Mouse (Mus musculus): ENCODE results near the gene Srf. TPM values are rescaled to one million over a fixed set of nuclear protein-coding genes. Genes with fewer than 3 reads are reported as not detected.

Srf gene
- 5.9 and 7.7 TPM in 2 replicates for polyA plus RNA-seq (2014; fragmentation: Nextera tagmentation; extraction: Ambion mirVana)

DNA sequence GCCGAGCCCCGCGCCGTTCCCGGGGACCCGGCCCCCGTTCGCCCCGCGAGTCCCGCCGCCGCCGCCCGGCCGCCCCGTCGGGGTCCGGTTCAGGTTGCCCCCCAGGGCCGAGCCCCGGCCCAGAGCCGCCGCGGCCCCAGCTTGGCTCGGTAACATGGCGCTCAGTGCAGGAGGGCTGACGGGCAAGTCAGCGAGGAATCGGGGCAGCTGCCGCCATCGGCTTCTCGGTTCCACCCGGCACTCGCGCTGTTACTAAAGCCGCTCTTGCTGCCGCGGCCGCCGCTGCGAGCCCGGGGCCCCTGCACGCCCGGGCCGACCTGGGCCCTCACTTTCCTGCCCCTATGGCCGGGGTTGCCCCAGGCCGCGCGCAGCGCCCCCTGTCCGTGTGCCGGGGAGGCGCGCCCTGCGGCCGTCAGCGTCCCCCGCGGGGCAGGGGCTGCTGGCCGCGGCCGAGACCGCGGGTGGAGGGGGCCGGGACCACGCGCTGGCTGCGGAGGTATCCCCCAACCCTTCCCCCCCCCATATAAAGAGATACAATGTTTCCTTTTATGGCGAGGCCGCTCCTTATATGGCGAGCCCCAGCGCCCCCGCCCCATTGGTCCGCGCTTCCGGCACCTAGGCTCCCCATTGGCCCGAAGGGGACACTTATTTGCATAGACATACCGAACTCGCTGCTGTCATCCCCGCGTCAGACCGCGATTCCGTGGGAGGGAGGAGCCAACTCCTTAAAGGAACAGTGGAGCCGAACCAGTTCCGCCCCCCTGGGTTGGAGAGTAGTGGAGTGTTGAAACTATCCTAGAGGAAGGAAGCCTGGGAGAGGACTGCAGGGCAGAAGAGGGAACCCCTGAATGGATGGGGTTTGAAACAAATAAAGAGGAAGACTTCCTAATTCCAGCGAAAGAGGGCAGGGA, at the start of gene Srf:
TSS of gene Srf (minus strand) at position 503 of the 911 bp plus-strand sequence.
- WGBS, result 0% methylated on average over 78 of the region's 87 CpGs
- Histone ChIP-seq H3K9ac (ENCODE audit: low read length) (peak within 1 kb of the TSS; percentile 96), H3K4me2 (ENCODE audit: low read depth) (peak within 1 kb of the TSS; percentile 89), H3K9me3 (ENCODE audit: control insufficient read depth, low read length) (no peaks in the 10 kb centered on the region), H3K36me3 (ENCODE audit: control insufficient read depth, insufficient read depth, low read length) (no peaks in the 10 kb centered on the region; the same call in none of the 2 replicates), H3K27ac (ENCODE audit: low read depth, low read length) (peak within 1 kb of the TSS; percentile 86), H3K4me1 (ENCODE audit: control insufficient read depth, insufficient read depth, low read length) (peaks cover 22% of the 10 kb centered on the region), H3K27me3 (ENCODE audit: control insufficient read depth, insufficient read depth, low read length) (no peaks in the 10 kb centered on the region), H3K4me3 (ENCODE audit: low read depth, low read length) (peak within 1 kb of the TSS; percentile 96)
- peak; percentile 98 for DNase-seq (ENCODE audit: low spot score)
- peak; percentile 92 for ATAC-seq (ENCODE audit: insufficient read depth, low FRiP score, low TSS enrichment)

- DNase-seq (ENCODE audit: low spot score) (no peak), ATAC-seq (ENCODE audit: insufficient read depth, low FRiP score, low TSS enrichment) (no peak)
- H3K9ac ChIP-seq (ENCODE audit: low read length), result no peak overlapping the region
These were observed 49.2 kb upstream of the Srf start for GRCm38 (mm10) chr17:46605126-46605525.

DNA sequence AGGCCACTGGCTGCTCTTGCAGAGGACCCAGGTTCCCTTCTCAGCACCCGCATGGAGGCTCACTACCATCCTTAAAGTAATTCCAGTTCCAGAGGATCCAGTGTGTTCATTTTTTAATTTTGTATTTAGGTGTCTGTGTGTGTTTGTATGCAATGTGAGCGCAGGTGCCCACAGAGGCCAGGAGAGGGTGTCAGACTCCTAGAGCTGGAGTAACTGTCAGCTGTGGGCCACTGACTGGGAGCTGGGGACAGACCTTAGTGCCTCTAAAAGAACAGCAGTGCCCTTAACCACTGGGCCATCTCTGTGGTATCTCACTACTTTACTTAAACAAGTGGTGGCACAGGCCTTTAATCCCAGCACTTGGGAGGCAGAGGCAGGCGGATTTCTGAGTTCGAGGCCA, 47.3 kb upstream of the Srf start:
- H3K4me2 ChIP-seq (ENCODE audit: low read depth), result no peak overlapping the region
- no peak overlapping the region for H3K4me3 ChIP-seq (ENCODE audit: low read depth, low read length)
- H3K27ac ChIP-seq (ENCODE audit: low read depth, low read length), result no peak overlapping the region
- 94% methylated on average over 4 of the region's 4 CpGs for WGBS
- DNase-seq (ENCODE audit: low spot score) (no peak), ATAC-seq (ENCODE audit: insufficient read depth, low FRiP score, low TSS enrichment) (no peak)
- H3K9me3 ChIP-seq (ENCODE audit: control insufficient read depth, low read length), result no peaks in the 10 kb centered on the region
- no peaks in the 10 kb centered on the region for H3K36me3 ChIP-seq (ENCODE audit: control insufficient read depth, insufficient read depth, low read length)
- H3K9ac ChIP-seq (ENCODE audit: low read length), result no peak overlapping the region
- no peaks in the 10 kb centered on the region for H3K27me3 ChIP-seq (ENCODE audit: control insufficient read depth, insufficient read depth, low read length)
- H3K4me1 ChIP-seq (ENCODE audit: control insufficient read depth, insufficient read depth, low read length), result no peaks in the 10 kb centered on the region; the same call in 1 of the 2 replicates

More at GRCm38 (mm10) chr17:46605126-46605525, 49.2 kb upstream of the Srf start:
- no peaks in the 10 kb centered on the region for H3K36me3 ChIP-seq (ENCODE audit: control insufficient read depth, insufficient read depth, low read length)
- H3K4me1 ChIP-seq (ENCODE audit: control insufficient read depth, insufficient read depth, low read length), result no peaks in the 10 kb centered on the region; the same call in 1 of the 2 replicates
- no peak overlapping the region for H3K4me3 ChIP-seq (ENCODE audit: low read depth, low read length)
- no peak overlapping the region for H3K4me2 ChIP-seq (ENCODE audit: low read depth)
- no peaks in the 10 kb centered on the region for H3K9me3 ChIP-seq (ENCODE audit: control insufficient read depth, low read length)
- 62% methylated on average over 5 of the region's 5 CpGs for WGBS
- 0 out of 2 replicates have a peak overlapping the region, but pooled peaks have one; percentile 28 for H3K27ac ChIP-seq (ENCODE audit: low read depth, low read length)
- H3K27me3 ChIP-seq (ENCODE audit: control insufficient read depth, insufficient read depth, low read length), result no peaks in the 10 kb centered on the region

GRCm38 (mm10) chr17:46602212-46602611, 46.2 kb upstream of the Srf start:
- H3K27ac ChIP-seq (ENCODE audit: low read depth, low read length), result no peak overlapping the region
- no peaks in the 10 kb centered on the region; the same call in 1 of the 2 replicates for H3K4me1 ChIP-seq (ENCODE audit: control insufficient read depth, insufficient read depth, low read length)
- ATAC-seq (ENCODE audit: insufficient read depth, low FRiP score, low TSS enrichment) (no peak), DNase-seq (ENCODE audit: low spot score) (no peak)
- H3K4me2 ChIP-seq (ENCODE audit: low read depth), result no peak overlapping the region
- H3K27me3 ChIP-seq (ENCODE audit: control insufficient read depth, insufficient read depth, low read length), result no peaks in the 10 kb centered on the region
- H3K9ac ChIP-seq (ENCODE audit: low read length), result no peak overlapping the region
- H3K36me3 ChIP-seq (ENCODE audit: control insufficient read depth, insufficient read depth, low read length), result no peaks in the 10 kb centered on the region
- H3K4me3 ChIP-seq (ENCODE audit: low read depth, low read length), result no peak overlapping the region
- no peaks in the 10 kb centered on the region for H3K9me3 ChIP-seq (ENCODE audit: control insufficient read depth, low read length)
- 54% methylated on average over 9 of the region's 9 CpGs for WGBS

- 86% methylated on average over 2 of the region's 2 CpGs for WGBS
- no peak overlapping the region for H3K4me3 ChIP-seq (ENCODE audit: low read depth, low read length)
- DNase-seq (ENCODE audit: low spot score) (no peak), ATAC-seq (ENCODE audit: insufficient read depth, low FRiP score, low TSS enrichment) (no peak)
- H3K27me3 ChIP-seq (ENCODE audit: control insufficient read depth, insufficient read depth, low read length), result no peaks in the 10 kb centered on the region
- no peaks in the 10 kb centered on the region for H3K36me3 ChIP-seq (ENCODE audit: control insufficient read depth, insufficient read depth, low read length)
- no peaks in the 10 kb centered on the region; the same call in 1 of the 2 replicates for H3K4me1 ChIP-seq (ENCODE audit: control insufficient read depth, insufficient read depth, low read length)
- no peaks in the 10 kb centered on the region for H3K9me3 ChIP-seq (ENCODE audit: control insufficient read depth, low read length)
- H3K9ac ChIP-seq (ENCODE audit: low read length), result no peak overlapping the region
- H3K27ac ChIP-seq (ENCODE audit: low read depth, low read length), result no peak overlapping the region
- H3K4me2 ChIP-seq (ENCODE audit: low read depth), result no peak overlapping the region
These were observed 44.6 kb upstream of the Srf start for GRCm38 (mm10) chr17:46600569-46600968.

GRCm38 (mm10) chr17:46598963-46599362, 43.0 kb upstream of the Srf start:
- no peaks in the 10 kb centered on the region for H3K27me3 ChIP-seq (ENCODE audit: control insufficient read depth, insufficient read depth, low read length)
- ATAC-seq (ENCODE audit: insufficient read depth, low FRiP score, low TSS enrichment), result no peak
- no peak overlapping the region for H3K4me3 ChIP-seq (ENCODE audit: low read depth, low read length)
- no peak overlapping the region for H3K27ac ChIP-seq (ENCODE audit: low read depth, low read length)
- peaks cover 5% of the 10 kb centered on the region; the same call in 1 of the 2 replicates for H3K4me1 ChIP-seq (ENCODE audit: control insufficient read depth, insufficient read depth, low read length)
- 87% methylated on average over 4 of the region's 4 CpGs for WGBS
- no peak for DNase-seq (ENCODE audit: low spot score)
- no peak overlapping the region for H3K4me2 ChIP-seq (ENCODE audit: low read depth)
- no peak overlapping the region for H3K9ac ChIP-seq (ENCODE audit: low read length)
- no peaks in the 10 kb centered on the region for H3K36me3 ChIP-seq (ENCODE audit: control insufficient read depth, insufficient read depth, low read length)
- H3K9me3 ChIP-seq (ENCODE audit: control insufficient read depth, low read length), result no peaks in the 10 kb centered on the region

- Histone ChIP-seq H3K27me3 (ENCODE audit: control insufficient read depth, insufficient read depth, low read length) (no peaks in the 10 kb centered on the region), H3K4me3 (ENCODE audit: low read depth, low read length) (no peak overlapping the region), H3K9me3 (ENCODE audit: control insufficient read depth, low read length) (no peaks in the 10 kb centered on the region), H3K36me3 (ENCODE audit: control insufficient read depth, insufficient read depth, low read length) (no peaks in the 10 kb centered on the region), H3K4me1 (ENCODE audit: control insufficient read depth, insufficient read depth, low read length) (peaks cover 5% of the 10 kb centered on the region; the same call in 1 of the 2 replicates), H3K4me2 (ENCODE audit: low read depth) (no peak overlapping the region), H3K27ac (ENCODE audit: low read depth, low read length) (no peak overlapping the region), H3K9ac (ENCODE audit: low read length) (no peak overlapping the region)
- WGBS, result 93% methylated on average over 11 of the region's 11 CpGs
- ATAC-seq (ENCODE audit: insufficient read depth, low FRiP score, low TSS enrichment) (no peak), DNase-seq (ENCODE audit: low spot score) (no peak)
These were observed 42.0 kb upstream of the Srf start for GRCm38 (mm10) chr17:46597956-46598355.

DNA sequence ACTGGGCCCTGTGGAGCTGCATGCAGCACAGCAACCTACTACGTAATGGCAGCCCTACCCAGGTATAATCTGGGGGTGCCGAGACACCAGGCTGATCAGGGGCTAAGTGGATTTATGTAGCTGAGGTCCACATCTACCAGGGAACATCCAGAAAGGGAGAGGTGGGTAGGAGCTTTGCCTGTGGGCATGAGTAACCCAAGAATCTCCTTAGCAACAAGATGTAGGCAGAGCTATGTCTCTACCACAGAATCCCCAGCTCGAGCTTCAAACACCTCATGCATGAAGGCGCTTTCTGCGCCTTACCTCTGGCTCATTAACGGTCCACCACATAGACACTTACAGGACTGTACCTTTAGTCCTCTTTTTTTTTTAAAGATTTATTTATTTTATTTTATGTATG, 39.4 kb upstream of the Srf start:
- Histone ChIP-seq H3K4me2 (ENCODE audit: low read depth) (no peak overlapping the region), H3K36me3 (ENCODE audit: control insufficient read depth, insufficient read depth, low read length) (peaks cover 2% of the 10 kb centered on the region; the same call in 1 of the 2 replicates), H3K27me3 (ENCODE audit: control insufficient read depth, insufficient read depth, low read length) (no peaks in the 10 kb centered on the region), H3K9me3 (ENCODE audit: control insufficient read depth, low read length) (no peaks in the 10 kb centered on the region), H3K4me1 (ENCODE audit: control insufficient read depth, insufficient read depth, low read length) (peaks cover 5% of the 10 kb centered on the region; the same call in 1 of the 2 replicates), H3K27ac (ENCODE audit: low read depth, low read length) (0 out of 2 replicates have a peak overlapping the region, but pooled peaks have one; percentile 21), H3K9ac (ENCODE audit: low read length) (no peak overlapping the region), H3K4me3 (ENCODE audit: low read depth, low read length) (no peak overlapping the region)
- 84% methylated on average over 6 of the region's 6 CpGs for WGBS
- ATAC-seq (ENCODE audit: insufficient read depth, low FRiP score, low TSS enrichment), result no peak
- DNase-seq (ENCODE audit: low spot score), result no peak

Data from neural tube, embryonic 11.5 days (tissue).